Comparison of ENCODE assay signal across 35 mouse cellular contexts in the genomic region with DNA sequence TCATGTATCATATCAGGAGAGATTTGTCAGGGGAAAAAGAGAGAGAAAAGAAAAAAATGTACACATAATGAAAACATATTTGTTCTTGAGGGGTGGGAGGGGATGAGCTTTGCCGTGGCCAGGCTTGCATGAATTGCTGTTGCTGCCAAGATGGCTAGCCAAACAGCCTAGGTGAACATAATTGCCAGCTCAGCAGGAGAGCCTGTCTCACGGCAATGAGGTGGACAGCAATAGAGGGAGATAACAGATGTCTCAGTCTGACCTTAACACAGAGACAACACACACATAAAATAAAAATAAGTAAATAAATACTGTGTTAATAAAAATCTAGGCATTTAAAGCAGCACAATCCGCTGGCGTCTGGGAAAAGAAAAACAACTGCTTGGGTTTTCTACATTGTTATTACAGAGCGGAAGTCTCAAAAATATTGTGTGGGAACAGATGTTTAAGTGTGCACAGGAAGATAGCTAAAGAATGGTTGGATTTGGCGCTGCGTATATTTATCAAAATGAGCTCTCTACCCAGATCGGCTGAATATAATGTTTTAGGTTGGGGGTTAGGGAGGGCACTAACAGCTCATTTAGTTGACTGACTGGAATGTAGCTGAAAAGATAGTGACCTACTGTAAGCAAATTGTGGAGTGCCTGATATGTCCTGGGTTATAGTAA. TPM values are rescaled to one million over a fixed set of nuclear protein-coding genes. Genes with fewer than 3 reads are reported as not detected.
A peak's percentile ranks its signal among the peaks of the same experiment; 100 is the strongest.
DNase-seq lines count a peak whose midpoint lies in the region; ATAC-seq lines count a peak whose summit lies in the region.
"Had no signal": no experiment of that assay in that cellular context is flagged by ENCODE, and none has a peak within 500 bp of the region (broad histone marks: within the 10 kb centered on the region; RNA-seq: fewer than 3 reads in every experiment).

No protein-coding gene starts in this region.

- intact Hi-C loops in left cerebral cortex, postnatal 4 days (cut with DNase I) = no loop called here
- intact Hi-C loops in left cerebral cortex, postnatal 14 days (cut with DNase I) = loop anchor here (2.0 kb wide), 1 partner anchor 147 kb away; no protein-coding TSS in a partner anchor

- no peaks in the 10 kb centered on the region for H3K36me3 ChIP-seq in lung, embryonic 16.5 days (ENCODE audit: control insufficient read depth, insufficient read depth, low read length)
- H3K36me3 ChIP-seq: G1E; hindbrain, embryonic 10.5 days; intestine, embryonic 15.5 days; limb, embryonic 10.5 days; limb, embryonic 15.5 days; neural tube, embryonic 13.5 days had no signal

- no peak for ATAC-seq in lung, embryonic 16.5 days (ENCODE audit: low read depth)
- peak; percentile 39; the same call in 1 of the 2 replicates for ATAC-seq in megakaryocyte-erythroid progenitor cell, adult 5-6 weeks (replicated peaks; ENCODE audit: low FRiP score, low TSS enrichment, poor library complexity, severe bottlenecking)
- ATAC-seq: forebrain, embryonic 14.5 days; hindbrain, embryonic 16.5 days; intestine, embryonic 15.5 days; Patski had no signal

- H3K9ac ChIP-seq in lung, embryonic 16.5 days (ENCODE audit: low read length) = no peak overlapping the region
- H3K9ac ChIP-seq: intestine, embryonic 15.5 days; limb, embryonic 15.5 days; neural tube, embryonic 13.5 days had no signal

- H3K27me3 ChIP-seq in lung, embryonic 16.5 days (ENCODE audit: control insufficient read depth, insufficient read depth, low read depth, low read length) = no peaks in the 10 kb centered on the region
- H3K27me3 ChIP-seq: intestine, embryonic 15.5 days; limb, embryonic 15.5 days; neural tube, embryonic 13.5 days; Patski had no signal

- peak; percentile 78 to 85 for DNase-seq in cerebellum, postnatal 10 days
- DNase-seq in cerebellum, adult 11-12 months = no peak
- peak; percentile 49 for DNase-seq in left cerebral cortex, postnatal 4 days
- DNase-seq in left cerebral cortex, postnatal 14 days (ENCODE audit: low spot score in 2 of 2) = no peak
- no peak for DNase-seq in lung, postnatal 4 days
- DNase-seq: adrenal gland, postnatal 10 days; cerebellum, adult 8-10 months; gastrocnemius, postnatal 14 days; heart, postnatal 14 days; kidney, adult 2 months; kidney, postnatal 36 days; lung, postnatal 36 days; right cerebral cortex, postnatal 4 days; thymus, postnatal 4 days had no signal

- 35% methylated on average over 8 of the region's 8 CpGs for WGBS in lung, embryonic 16.5 days

- no peak overlapping the region for H3K4me3 ChIP-seq in lung, embryonic 16.5 days (ENCODE audit: low read length)
- H3K4me3 ChIP-seq: hindbrain, embryonic 10.5 days; intestine, embryonic 15.5 days; layer of hippocampus, adult 2 months; limb, embryonic 10.5 days; limb, embryonic 15.5 days; neural tube, embryonic 13.5 days had no signal

- H3K9me3 ChIP-seq in lung, embryonic 16.5 days (ENCODE audit: control insufficient read depth, low read length) = no peaks in the 10 kb centered on the region
- H3K9me3 ChIP-seq: G1E; hindbrain, embryonic 10.5 days; intestine, embryonic 15.5 days; limb, embryonic 10.5 days; limb, embryonic 15.5 days; neural tube, embryonic 13.5 days had no signal

- H3K4me2 ChIP-seq in lung, embryonic 16.5 days (ENCODE audit: low read depth, low read length) = no peak overlapping the region
- H3K4me2 ChIP-seq: intestine, embryonic 15.5 days; limb, embryonic 15.5 days; midbrain, embryonic 11.5 days; neural tube, embryonic 13.5 days had no signal

- H3K4me1 ChIP-seq in lung, embryonic 16.5 days (replicated peaks; ENCODE audit: control insufficient read depth, insufficient read depth, low read length) = peaks cover 5% of the 10 kb centered on the region; the same call in 1 of the 2 replicates
- H3K4me1 ChIP-seq: hindbrain, embryonic 10.5 days; intestine, embryonic 15.5 days; limb, embryonic 10.5 days; limb, embryonic 15.5 days; neural tube, embryonic 13.5 days had no signal

- peak overlapping the region; percentile 68 for H3K27ac ChIP-seq in lung, embryonic 16.5 days (ENCODE audit: low read length)
- H3K27ac ChIP-seq: hindbrain, embryonic 10.5 days; intestine, embryonic 15.5 days; layer of hippocampus, adult 2 months; limb, embryonic 10.5 days; limb, embryonic 15.5 days; neural tube, embryonic 13.5 days; stomach, postnatal 0 days had no signal

RNA-seq across cellular contexts. Expression of gene Ms4a6d, which starts 9.3 kb away (rescaled TPM):
- total RNA-seq in left cerebral cortex, postnatal 4 days (2021) = under 1 TPM; 0.50 to 0.54 TPM
- under 1 TPM; 0.87 to 0.99 TPM for total RNA-seq in left cerebral cortex, postnatal 14 days (2021)
- polyA plus RNA-seq in lung, embryonic 16.5 days (2015; fragmentation: Nextera tagmentation; extraction: Ambion mirVana) = 5.7 and 6.8 TPM in 2 replicates
- total RNA-seq in megakaryocyte-erythroid progenitor cell, adult 5-6 weeks (2014; fragmentation: Nextera tagmentation) = not detected in 2 replicates
- not detected in 2 replicates for total RNA-seq in megakaryocyte-erythroid progenitor cell, adult 5-6 weeks (2017)

RNA-seq across cellular contexts. Expression of gene Ms4a2, which starts 9.6 kb away (rescaled TPM):
- under 1 TPM; 0.44 to 0.54 TPM for total RNA-seq in left cerebral cortex, postnatal 4 days (2021)
- total RNA-seq in left cerebral cortex, postnatal 14 days (2021) = not detected
- 0.20 and 0.35 TPM in 2 replicates for polyA plus RNA-seq in lung, embryonic 16.5 days (2015; fragmentation: Nextera tagmentation; extraction: Ambion mirVana)
- total RNA-seq in megakaryocyte-erythroid progenitor cell, adult 5-6 weeks (2014; fragmentation: Nextera tagmentation) = 0.96 and 1.6 TPM in 2 replicates
- 2.8 and 5.3 TPM in 2 replicates for total RNA-seq in megakaryocyte-erythroid progenitor cell, adult 5-6 weeks (2017)
- total RNA-seq: heart, postnatal 14 days; layer of hippocampus, postnatal 25 days had no signal
- polyA plus RNA-seq: forebrain, embryonic 14.5 days; heart, embryonic 14.5 days; hindbrain, embryonic 10.5 days; limb, embryonic 10.5 days; midbrain, embryonic 11.5 days had no signal

RNA-seq across cellular contexts. Expression of gene Ms4a3, which starts 26.7 kb away (rescaled TPM):
- total RNA-seq in left cerebral cortex, postnatal 4 days (2021) = not detected
- not detected for total RNA-seq in left cerebral cortex, postnatal 14 days (2021)
- 0.23 TPM in 1 of 2 replicates, not detected in the other for polyA plus RNA-seq in lung, embryonic 16.5 days (2015; fragmentation: Nextera tagmentation; extraction: Ambion mirVana)
- 5.3 TPM in 1 of 2 replicates, not detected in the other for total RNA-seq in megakaryocyte-erythroid progenitor cell, adult 5-6 weeks (2014; fragmentation: Nextera tagmentation)
- total RNA-seq in megakaryocyte-erythroid progenitor cell, adult 5-6 weeks (2017) = 0.14 and 3.0 TPM in 2 replicates
- total RNA-seq: G1E; gastrocnemius, postnatal 14 days; heart, postnatal 14 days; layer of hippocampus, adult 2 months; layer of hippocampus, postnatal 25 days; left cerebral cortex, adult 8-10 months had no signal
- polyA plus RNA-seq: forebrain, embryonic 14.5 days; G1E; heart, embryonic 14.5 days; hindbrain, embryonic 10.5 days; hindbrain, embryonic 16.5 days; kidney, adult 2 months; kidney, embryonic 16.5 days; limb, embryonic 10.5 days had no signal

RNA-seq across cellular contexts. Expression of gene Oosp2, which starts 46.4 kb away (rescaled TPM):
- total RNA-seq in left cerebral cortex, postnatal 4 days (2021) = not detected
- not detected for total RNA-seq in left cerebral cortex, postnatal 14 days (2021)
- polyA plus RNA-seq in lung, embryonic 16.5 days (2015; fragmentation: Nextera tagmentation; extraction: Ambion mirVana) = not detected in 2 replicates
- not detected in 2 replicates for total RNA-seq in megakaryocyte-erythroid progenitor cell, adult 5-6 weeks (2014; fragmentation: Nextera tagmentation)
- total RNA-seq in megakaryocyte-erythroid progenitor cell, adult 5-6 weeks (2017) = not detected in 2 replicates
- total RNA-seq: adrenal gland, postnatal 10 days; G1E; gastrocnemius, postnatal 14 days; heart, postnatal 14 days; layer of hippocampus, adult 2 months; layer of hippocampus, postnatal 25 days; left cerebral cortex, adult 8-10 months had no signal
- polyA plus RNA-seq: embryonic facial prominence, embryonic 11.5 days; forebrain, embryonic 14.5 days; G1E; heart, embryonic 14.5 days; hindbrain, embryonic 10.5 days; hindbrain, embryonic 16.5 days; intestine, embryonic 15.5 days; kidney, adult 2 months; kidney, embryonic 16.5 days; limb, embryonic 10.5 days; limb, embryonic 15.5 days; midbrain, embryonic 11.5 days; neural tube, embryonic 13.5 days; Patski; spleen, adult 2 months; stomach, postnatal 0 days; thymus, postnatal 0 days had no signal

Comparison
In these comparisons a context has a peak if more than half of its experiments do, and no peak if none do; other contexts are left out.
1. DNase-seq: peak in cerebellum, postnatal 10 days (2 of 2) and left cerebral cortex, postnatal 4 days (single experiment); none in cerebellum, adult 11-12 months (single experiment), left cerebral cortex, postnatal 14 days (0 of 2) and lung, postnatal 4 days (0 of 2).